Mouse (Mus musculus) lung, embryonic 16.5 days (tissue): ENCODE measurements at regions not wholly inside any gene's neighbourhood (a gene's known extent, or its start where the extent isn't known, plus 50 kb on each side); places are given as distances from the start of the nearest gene placed in this dataset.
"Not testable (repeated sequence)": the region's sequence is repeated elsewhere in the genome, so short reads cannot be mapped to it uniquely, and the experiment has no call there.

Experiments used
- ATAC-seq: fragments of 200-750 bp; cut with Nextera tagmentation; 2 replicates; pipeline ENCODE4 v1.8.0; 2017; ENCODE audit warnings: low read depth, mild to moderate bottlenecking, moderate library complexity
- H3K27ac ChIP-seq: fragments of 300-500 bp; sonication (generic); 2 replicates; pipeline ENCODE4 v1.5.1; 2014; ENCODE audit warnings: mild to moderate bottlenecking, control low read depth, low read length
- H3K27me3 ChIP-seq: fragments of 300-500 bp; sonication (generic); 2 replicates; pipeline ENCODE4 v1.6.1; 2014; ENCODE audit warnings: low read depth, low read length, mixed read lengths; ENCODE audit not compliant: control insufficient read depth, insufficient read depth
- H3K36me3 ChIP-seq: fragments of 300-500 bp; sonication (generic); 2 replicates; pipeline ENCODE4 v1.6.1; 2014; ENCODE audit warnings: low read length; ENCODE audit not compliant: control insufficient read depth, insufficient read depth
- H3K4me1 ChIP-seq: fragments of 300-500 bp; sonication (generic); replicated peaks from 2 replicates; pipeline ENCODE4 v1.6.1; 2014; ENCODE audit warnings: low read length, mixed read lengths; ENCODE audit not compliant: control insufficient read depth, insufficient read depth
- H3K4me2 ChIP-seq: fragments of 300-500 bp; sonication (generic); 2 replicates; pipeline ENCODE4 v1.6.1; 2014; ENCODE audit warnings: low read depth, low read length, control low read depth
- H3K4me3 ChIP-seq: fragments of 300-500 bp; sonication (generic); 2 replicates; pipeline ENCODE4 v1.5.1; 2014; ENCODE audit warnings: mild to moderate bottlenecking, low read length, control low read depth
- H3K9ac ChIP-seq: fragments of 300-500 bp; sonication (generic); 2 replicates; pipeline ENCODE4 v1.6.1; 2014; ENCODE audit warnings: low read length, control low read depth
- H3K9me3 ChIP-seq: fragments of 300-500 bp; sonication (generic); 2 replicates; pipeline ENCODE4 v1.6.1; 2016; ENCODE audit warnings: low read length; ENCODE audit not compliant: control insufficient read depth
- WGBS: fragments of 180-500 bp; shearing (Covaris S2); extraction: QIAGEN DNeasy Blood & Tissue Kit; methylation state at CpG from one replicate; pipeline ENCODE4 v1.1.7; 2014; 5-methylcytosine and 5-hydroxymethylcytosine counted together

GRCm38 (mm10) chr4:105844675-105845466, 55.2 kb downstream of the Gm12728 start:
- no peak for ATAC-seq
- H3K4me3 ChIP-seq: no peak overlapping the region
- WGBS: 79% methylated on average over 7 of the region's 7 CpGs
- H3K9me3 ChIP-seq: no peaks in the 10 kb centered on the region
- no peak overlapping the region for H3K4me2 ChIP-seq
- H3K36me3 ChIP-seq: no peaks in the 10 kb centered on the region
- H3K27ac ChIP-seq: no peak overlapping the region
- no peak overlapping the region for H3K9ac ChIP-seq
- H3K27me3 ChIP-seq: no peaks in the 10 kb centered on the region
- H3K4me1 ChIP-seq: no peaks in the 10 kb centered on the region

DNA sequence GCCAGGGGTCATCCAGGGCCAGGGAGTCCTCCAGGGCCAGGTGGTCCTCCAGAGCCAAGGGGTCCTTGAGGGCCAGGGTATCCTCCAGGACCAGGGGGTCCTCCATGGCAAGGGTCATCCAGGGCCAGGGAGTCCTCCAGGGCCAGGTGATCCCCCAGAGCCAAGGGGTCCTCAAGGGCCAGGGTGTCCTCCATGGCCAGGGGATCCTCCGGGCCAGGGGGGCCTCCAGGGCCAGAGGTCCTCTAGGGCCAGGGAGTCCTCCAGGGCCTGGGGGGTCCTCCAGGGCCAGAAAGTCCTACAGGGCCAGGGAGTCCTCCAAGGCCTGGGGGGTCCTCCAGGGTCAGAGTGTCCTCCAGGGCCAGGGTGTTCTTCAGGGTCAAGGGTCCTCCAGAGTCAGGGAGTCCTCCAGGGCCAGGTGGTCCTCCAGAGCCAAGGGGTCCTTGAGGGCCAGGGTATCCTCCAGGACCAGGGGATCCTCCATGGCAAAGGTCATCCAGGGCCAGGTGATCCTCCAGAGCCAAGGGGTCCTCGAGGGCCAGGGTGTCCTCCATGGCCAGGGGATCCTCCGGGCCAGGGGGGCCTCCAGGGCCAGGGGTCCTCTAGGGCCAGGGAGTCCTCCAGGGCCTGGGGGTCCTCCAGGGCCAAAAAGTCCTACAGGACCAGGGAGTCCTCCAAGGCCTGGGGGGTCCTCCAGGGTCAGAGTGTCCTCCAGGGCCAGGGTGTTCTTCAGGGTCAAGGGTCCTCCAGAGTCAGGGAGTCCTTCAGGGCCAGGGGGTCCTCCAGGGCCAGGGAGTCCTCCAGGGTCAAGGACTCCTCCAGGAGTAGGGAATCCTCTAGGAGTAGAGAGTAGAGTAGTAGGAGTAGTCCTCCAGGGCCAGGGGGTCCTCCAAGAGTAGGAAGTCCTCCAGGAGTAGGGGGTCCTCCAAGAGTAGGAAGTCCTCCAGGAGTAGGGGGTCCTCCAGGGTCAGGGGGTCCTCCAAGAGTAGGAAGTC, 56.6 kb downstream of the Gm12728 start:
- H3K4me1 ChIP-seq, H3K4me2 ChIP-seq, H3K27ac ChIP-seq, H3K4me3 ChIP-seq, H3K9me3 ChIP-seq, H3K27me3 ChIP-seq, H3K9ac ChIP-seq, H3K36me3 ChIP-seq: not testable (repeated sequence)
- WGBS: 86% methylated on average over 3 of the region's 3 CpGs
- ATAC-seq: peak; percentile 41; the same call in 1 of the 2 replicates

DNA sequence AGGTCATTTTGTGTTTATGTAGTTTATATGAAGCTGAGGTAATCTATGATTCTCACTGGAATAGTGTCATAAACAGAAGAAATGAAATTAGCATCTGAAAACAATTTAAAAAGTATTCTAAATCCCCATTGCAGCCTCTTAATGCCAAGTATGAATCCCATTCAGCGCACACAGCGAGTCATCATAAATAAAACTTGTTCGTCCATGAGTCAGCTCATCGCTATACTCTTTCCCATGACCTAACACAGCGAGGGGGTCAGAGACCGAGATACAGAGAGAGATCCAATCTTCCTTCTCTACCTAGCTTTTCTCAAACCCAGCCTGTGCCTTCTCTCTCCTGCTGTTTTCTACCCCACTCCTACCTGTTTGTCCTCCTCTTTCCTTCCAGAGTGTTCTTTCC, 63.4 kb downstream of the Gm12728 start:
- ATAC-seq: no peak
- no peaks in the 10 kb centered on the region for H3K27me3 ChIP-seq
- H3K4me3 ChIP-seq: no peak overlapping the region
- no peaks in the 10 kb centered on the region for H3K4me1 ChIP-seq
- H3K4me2 ChIP-seq: no peak overlapping the region
- no peak overlapping the region for H3K9ac ChIP-seq
- H3K36me3 ChIP-seq: no peaks in the 10 kb centered on the region
- no peak overlapping the region for H3K27ac ChIP-seq
- WGBS: 87% methylated on average over 6 of the region's 6 CpGs
- peaks cover 5% of the 10 kb centered on the region; the same call in 1 of the 2 replicates for H3K9me3 ChIP-seq

- Histone ChIP-seq H3K27ac (no peak overlapping the region), H3K4me1 (peaks cover 9% of the 10 kb centered on the region), H3K4me2 (no peak overlapping the region), H3K9me3 (no peaks in the 10 kb centered on the region), H3K27me3 (no peaks in the 10 kb centered on the region), H3K9ac (no peak overlapping the region), H3K4me3 (no peak overlapping the region), H3K36me3 (no peaks in the 10 kb centered on the region)
- WGBS: 29% methylated on average over 15 of the region's 15 CpGs
- peak; percentile 57 for ATAC-seq
Observed at GRCm38 (mm10) chr4:105859052-105859864, 69.6 kb downstream of the Gm12728 start.

GRCm38 (mm10) chr4:105860930-105861653, 71.4 kb downstream of the Gm12728 start:
- WGBS: 54% methylated on average over 11 of the region's 11 CpGs
- ATAC-seq: no peak

DNA sequence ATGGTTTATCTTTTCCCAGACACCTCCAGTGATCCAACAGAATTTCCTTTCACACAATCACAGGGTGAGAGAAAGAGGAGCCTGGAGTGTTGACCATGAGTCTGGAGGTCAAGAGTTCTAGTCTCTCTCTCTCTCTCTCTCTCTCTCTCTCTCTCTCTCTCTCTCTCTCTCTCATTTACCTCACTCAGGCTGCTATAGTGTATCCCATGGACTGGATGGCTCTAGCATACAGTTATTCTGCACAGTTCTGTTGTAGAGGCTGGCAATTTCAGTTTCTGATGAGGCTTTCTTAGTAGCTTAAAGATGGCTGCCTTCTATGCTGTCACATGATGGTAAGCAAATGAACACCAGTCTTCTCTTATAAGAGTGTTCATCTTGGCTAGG, 72.0 kb downstream of the Gm12728 start:
- Histone ChIP-seq H3K4me2 (no peak overlapping the region), H3K9me3 (no peaks in the 10 kb centered on the region), H3K4me3 (no peak overlapping the region), H3K27ac (no peak overlapping the region), H3K9ac (no peak overlapping the region), H3K4me1 (peaks cover 9% of the 10 kb centered on the region), H3K27me3 (no peaks in the 10 kb centered on the region), H3K36me3 (no peaks in the 10 kb centered on the region)
- ATAC-seq: no peak

More at GRCm38 (mm10) chr4:105860930-105861653, 71.4 kb downstream of the Gm12728 start:
- H3K4me2 ChIP-seq: no peak overlapping the region
- no peaks in the 10 kb centered on the region for H3K27me3 ChIP-seq
- H3K27ac ChIP-seq: no peak overlapping the region
- no peak overlapping the region for H3K4me3 ChIP-seq
- no peaks in the 10 kb centered on the region for H3K36me3 ChIP-seq
- no peaks in the 10 kb centered on the region for H3K9me3 ChIP-seq
- peaks cover 9% of the 10 kb centered on the region for H3K4me1 ChIP-seq
- no peak overlapping the region for H3K9ac ChIP-seq

- peak; percentile 72 for ATAC-seq
- H3K27ac ChIP-seq: peak overlapping the region; percentile 74
Observed at GRCm38 (mm10) chr4:105870512-105870911, 80.8 kb downstream of the Gm12728 start.

GRCm38 (mm10) chr4:105877246-105877645, 87.6 kb downstream of the Gm12728 start:
- no peak overlapping the region for H3K9ac ChIP-seq
- no peaks in the 10 kb centered on the region for H3K36me3 ChIP-seq
- no peak overlapping the region for H3K27ac ChIP-seq
- no peaks in the 10 kb centered on the region for H3K27me3 ChIP-seq
- WGBS: 67% methylated on average over 5 of the region's 5 CpGs
- H3K4me3 ChIP-seq: no peak overlapping the region
- no peaks in the 10 kb centered on the region for H3K4me1 ChIP-seq
- no peak overlapping the region for H3K4me2 ChIP-seq
- H3K9me3 ChIP-seq: no peaks in the 10 kb centered on the region
- no peak for ATAC-seq

More at GRCm38 (mm10) chr4:105870512-105870911, 80.8 kb downstream of the Gm12728 start:
- H3K27me3 ChIP-seq: no peaks in the 10 kb centered on the region
- H3K9ac ChIP-seq: no peak overlapping the region
- 48% methylated on average over 3 of the region's 3 CpGs for WGBS
- H3K4me3 ChIP-seq: no peak overlapping the region
- H3K4me2 ChIP-seq: no peak overlapping the region
- peaks cover 4% of the 10 kb centered on the region for H3K4me1 ChIP-seq
- no peaks in the 10 kb centered on the region for H3K36me3 ChIP-seq
- no peaks in the 10 kb centered on the region for H3K9me3 ChIP-seq
